Mouse (Mus musculus): ENCODE results near the gene Krtap11-1. TPM values are rescaled to one million over a fixed set of nuclear protein-coding genes. Genes with fewer than 3 reads are reported as not detected.
A peak's percentile ranks its signal among the peaks of the same experiment; 100 is the strongest.

Krtap11-1 gene
- polyA plus RNA-seq, 1 experiment from 2014 or later: not detected

DNA sequence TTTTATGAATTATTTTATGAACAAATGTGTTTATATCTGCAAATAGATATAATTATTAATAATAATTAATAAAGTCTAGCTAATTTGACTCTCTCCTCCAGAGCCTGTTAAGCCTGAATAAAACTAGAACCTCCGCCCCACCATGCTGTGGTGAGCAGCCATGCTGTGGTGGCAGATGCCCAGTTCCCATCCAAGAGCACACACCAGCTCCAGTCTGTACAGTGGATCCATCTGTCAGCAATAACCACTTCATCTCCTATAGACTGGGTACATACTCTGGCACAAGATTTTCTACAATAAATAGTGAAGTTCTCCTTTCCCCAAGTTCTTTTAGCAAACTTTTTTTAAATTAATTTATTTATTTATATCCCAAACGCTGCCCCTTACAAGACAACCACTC, 10.7 kb upstream of the Krtap11-1 start:
- Histone ChIP-seq H3K4me3 (ENCODE audit: low read depth, low read length) (no peak overlapping the region), H3K9ac (ENCODE audit: low read length) (no peak overlapping the region), H3K9me3 (ENCODE audit: control insufficient read depth, low read length) (no peaks in the 10 kb centered on the region), H3K36me3 (ENCODE audit: control insufficient read depth, insufficient read depth, low read length) (no peaks in the 10 kb centered on the region), H3K27ac (ENCODE audit: low read depth, low read length) (no peak overlapping the region), H3K4me2 (no peak overlapping the region), H3K27me3 (ENCODE audit: control insufficient read depth, insufficient read depth, low read length) (no peaks in the 10 kb centered on the region), H3K4me1 (ENCODE audit: control insufficient read depth, insufficient read depth, low read length) (no peaks in the 10 kb centered on the region)
- no peak for DNase-seq (ENCODE audit: low spot score, missing footprints)
- WGBS: 86% methylated on average over 2 of the region's 2 CpGs
- no peak for ATAC-seq (ENCODE audit: low FRiP score)

DNA sequence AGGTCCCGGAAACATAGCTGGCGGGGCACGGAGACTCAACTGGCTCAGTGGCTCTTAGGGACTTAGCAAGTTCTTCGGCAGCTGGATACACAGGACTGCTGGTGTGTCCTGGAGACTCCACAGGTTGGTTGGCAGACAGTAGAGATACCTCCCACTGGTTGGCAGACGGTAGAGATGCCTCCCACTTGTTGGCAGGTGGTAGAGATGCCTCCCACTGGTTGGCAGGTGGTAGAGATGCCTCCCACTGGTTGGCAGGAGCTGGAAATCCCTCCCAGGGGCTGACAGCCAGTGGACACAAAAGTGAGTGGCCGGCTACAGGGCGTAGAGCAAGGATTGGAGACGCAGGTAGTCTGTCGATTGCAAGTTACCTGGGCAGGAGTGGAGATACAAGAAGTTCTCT, 467 bp downstream of the Krtap11-1 start:
- Histone ChIP-seq H3K9ac (ENCODE audit: low read length) (no peak overlapping the region), H3K36me3 (ENCODE audit: control insufficient read depth, insufficient read depth, low read length) (no peaks in the 10 kb centered on the region), H3K9me3 (ENCODE audit: control insufficient read depth, low read length) (no peaks in the 10 kb centered on the region), H3K27ac (ENCODE audit: low read depth, low read length) (no peak overlapping the region), H3K4me1 (ENCODE audit: control insufficient read depth, insufficient read depth, low read length) (no peaks in the 10 kb centered on the region), H3K4me3 (ENCODE audit: low read depth, low read length) (no peak overlapping the region), H3K27me3 (ENCODE audit: control insufficient read depth, insufficient read depth, low read length) (no peaks in the 10 kb centered on the region), H3K4me2 (no peak overlapping the region)
- WGBS: 88% methylated on average over 9 of the region's 9 CpGs
- ATAC-seq (ENCODE audit: low FRiP score) (no peak), DNase-seq (ENCODE audit: low spot score, missing footprints) (no peak)

DNA sequence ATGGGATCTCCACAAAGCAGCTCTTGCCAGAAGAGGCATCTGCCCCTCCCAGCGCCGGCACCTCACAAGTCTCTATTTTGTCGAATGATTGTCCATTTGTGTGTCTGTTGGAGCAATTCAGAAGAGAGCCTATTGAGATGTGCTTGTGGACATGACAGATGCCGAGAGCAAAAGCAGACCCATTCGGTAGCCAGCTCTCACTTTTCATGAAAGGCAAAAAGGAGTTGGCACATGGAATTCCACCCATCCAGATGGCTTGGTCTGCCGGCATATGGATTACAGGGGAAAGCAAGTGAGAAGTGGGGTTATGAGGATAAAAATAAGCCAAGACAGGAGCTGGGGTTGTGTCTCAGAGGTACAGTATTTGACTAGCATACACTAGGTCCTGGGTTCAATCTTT, 1.8 kb downstream of the Krtap11-1 start:
- 88% methylated on average over 6 of the region's 6 CpGs for WGBS
- H3K4me1 ChIP-seq (ENCODE audit: control insufficient read depth, insufficient read depth, low read length): no peaks in the 10 kb centered on the region
- no peaks in the 10 kb centered on the region for H3K9me3 ChIP-seq (ENCODE audit: control insufficient read depth, low read length)
- no peak overlapping the region for H3K27ac ChIP-seq (ENCODE audit: low read depth, low read length)
- no peaks in the 10 kb centered on the region for H3K27me3 ChIP-seq (ENCODE audit: control insufficient read depth, insufficient read depth, low read length)
- no peak for ATAC-seq (ENCODE audit: low FRiP score)
- no peak overlapping the region for H3K9ac ChIP-seq (ENCODE audit: low read length)
- no peaks in the 10 kb centered on the region for H3K36me3 ChIP-seq (ENCODE audit: control insufficient read depth, insufficient read depth, low read length)
- no peak overlapping the region for H3K4me3 ChIP-seq (ENCODE audit: low read depth, low read length)
- no peak for DNase-seq (ENCODE audit: low spot score, missing footprints)
- no peak overlapping the region for H3K4me2 ChIP-seq

DNA sequence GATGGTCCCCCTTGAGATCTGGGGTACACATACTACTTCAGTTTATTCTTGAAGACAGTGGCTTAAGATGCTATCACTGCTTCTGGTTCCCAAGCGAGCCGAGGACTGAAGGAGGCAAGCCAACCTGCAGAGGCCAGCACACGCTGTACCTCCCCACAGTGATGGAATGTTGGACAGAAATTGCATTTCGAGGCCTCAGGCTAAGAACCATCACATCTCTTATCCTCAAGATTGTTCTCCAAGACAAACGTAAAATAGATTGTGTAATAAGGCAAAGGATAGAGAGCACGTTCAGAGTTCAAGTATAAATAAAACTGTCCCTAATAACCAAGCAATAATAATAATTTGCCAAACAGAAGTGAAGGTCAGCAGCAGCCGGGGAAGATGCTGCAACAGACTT, 2.8 kb downstream of the Krtap11-1 start:
- ATAC-seq (ENCODE audit: low FRiP score) (no peak), DNase-seq (ENCODE audit: low spot score, missing footprints) (no peak)
- H3K4me1 ChIP-seq (ENCODE audit: control insufficient read depth, insufficient read depth, low read length): no peaks in the 10 kb centered on the region
- H3K4me2 ChIP-seq: no peak overlapping the region
- no peak overlapping the region for H3K4me3 ChIP-seq (ENCODE audit: low read depth, low read length)
- H3K9me3 ChIP-seq (ENCODE audit: control insufficient read depth, low read length): no peaks in the 10 kb centered on the region
- WGBS: 86% methylated on average over 7 of the region's 7 CpGs
- H3K27me3 ChIP-seq (ENCODE audit: control insufficient read depth, insufficient read depth, low read length): no peaks in the 10 kb centered on the region
- H3K27ac ChIP-seq (ENCODE audit: low read depth, low read length): no peak overlapping the region
- H3K9ac ChIP-seq (ENCODE audit: low read length): no peak overlapping the region
- H3K36me3 ChIP-seq (ENCODE audit: control insufficient read depth, insufficient read depth, low read length): no peaks in the 10 kb centered on the region

DNA sequence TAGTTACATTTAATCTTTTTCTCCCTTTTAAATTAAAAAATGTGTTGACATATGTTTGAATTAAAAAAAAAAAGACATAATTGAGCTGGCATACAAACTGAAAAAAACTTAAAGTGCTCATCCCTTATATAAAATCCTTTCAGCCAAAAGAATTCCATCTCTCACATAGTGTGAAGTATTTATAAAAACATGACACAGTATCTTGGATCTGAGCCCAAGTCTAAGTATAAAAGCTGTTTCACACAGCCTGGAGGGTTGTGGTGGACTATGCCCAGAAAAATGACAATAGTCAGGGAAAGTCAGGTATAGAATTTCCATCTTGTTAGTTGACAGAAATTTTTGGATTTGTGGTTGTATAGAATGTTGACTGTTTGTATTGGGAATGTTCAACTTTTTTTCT, 20.7 kb downstream of the Krtap11-1 start:
- Histone ChIP-seq H3K27ac (ENCODE audit: low read depth, low read length) (no peak overlapping the region), H3K4me1 (ENCODE audit: control insufficient read depth, insufficient read depth, low read length) (no peaks in the 10 kb centered on the region), H3K4me2 (no peak overlapping the region), H3K36me3 (ENCODE audit: control insufficient read depth, insufficient read depth, low read length) (no peaks in the 10 kb centered on the region), H3K9ac (ENCODE audit: low read length) (no peak overlapping the region), H3K27me3 (ENCODE audit: control insufficient read depth, insufficient read depth, low read length) (no peaks in the 10 kb centered on the region), H3K9me3 (ENCODE audit: control insufficient read depth, low read length) (no peaks in the 10 kb centered on the region), H3K4me3 (ENCODE audit: low read depth, low read length) (no peak overlapping the region)
- ATAC-seq (ENCODE audit: low FRiP score) (no peak), DNase-seq (ENCODE audit: low spot score, missing footprints) (no peak)

DNA sequence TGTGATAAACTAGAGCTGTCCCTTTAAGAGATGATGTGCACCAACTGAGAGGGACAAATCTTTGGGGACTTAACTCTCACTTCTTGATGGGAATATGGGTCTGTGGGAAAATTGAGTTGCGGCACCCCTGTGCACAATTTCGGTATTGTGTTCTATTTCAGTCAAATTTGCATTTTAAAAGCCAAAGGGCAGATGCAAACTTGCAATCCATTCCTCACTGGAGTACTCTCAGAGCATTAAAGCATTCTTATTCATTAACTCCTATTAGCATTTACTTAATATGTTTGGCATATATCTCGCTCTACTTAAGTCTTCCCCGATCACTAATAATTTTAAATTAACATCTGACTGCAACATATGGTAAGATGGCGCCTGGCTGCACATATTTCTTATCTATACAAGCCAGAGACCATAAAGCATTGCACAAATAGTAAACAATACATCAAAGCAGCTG, 32.9 kb downstream of the Krtap11-1 start:
- Histone ChIP-seq H3K27me3 (ENCODE audit: control insufficient read depth, insufficient read depth, low read length) (no peaks in the 10 kb centered on the region), H3K27ac (ENCODE audit: low read depth, low read length) (no peak overlapping the region), H3K4me2 (no peak overlapping the region), H3K36me3 (ENCODE audit: control insufficient read depth, insufficient read depth, low read length) (no peaks in the 10 kb centered on the region), H3K9ac (ENCODE audit: low read length) (no peak overlapping the region), H3K4me1 (ENCODE audit: control insufficient read depth, insufficient read depth, low read length) (no peaks in the 10 kb centered on the region; the same call in 1 of the 2 replicates), H3K9me3 (ENCODE audit: control insufficient read depth, low read length) (no peaks in the 10 kb centered on the region), H3K4me3 (ENCODE audit: low read depth, low read length) (no peak overlapping the region)
- WGBS: 60% methylated on average over 5 of the region's 5 CpGs
- DNase-seq (ENCODE audit: low spot score, missing footprints) (no peak), ATAC-seq (ENCODE audit: low FRiP score) (peak; percentile 70)

DNA sequence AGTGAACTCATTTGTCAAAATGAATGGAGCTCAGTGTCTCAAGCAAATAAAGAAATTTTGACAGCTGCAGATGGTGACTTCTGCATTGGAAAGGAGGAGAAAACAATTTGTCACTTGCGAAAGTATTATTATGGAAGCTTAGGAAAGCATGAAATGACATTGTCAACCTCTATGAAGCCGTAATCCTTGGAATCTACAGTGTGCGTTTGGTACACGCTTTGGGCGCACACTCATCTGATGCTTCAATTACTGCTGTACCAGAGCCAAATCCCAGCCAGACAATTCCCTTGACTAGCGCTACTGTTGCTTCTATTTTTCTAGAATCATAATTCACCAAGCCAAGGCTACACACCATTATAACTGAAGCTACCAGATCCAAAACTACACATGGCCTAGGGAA, 33.6 kb downstream of the Krtap11-1 start:
- ATAC-seq (ENCODE audit: low FRiP score): no peak
- Histone ChIP-seq H3K27ac (ENCODE audit: low read depth, low read length) (no peak overlapping the region), H3K9ac (ENCODE audit: low read length) (no peak overlapping the region), H3K4me3 (ENCODE audit: low read depth, low read length) (no peak overlapping the region), H3K9me3 (ENCODE audit: control insufficient read depth, low read length) (no peaks in the 10 kb centered on the region), H3K27me3 (ENCODE audit: control insufficient read depth, insufficient read depth, low read length) (no peaks in the 10 kb centered on the region), H3K4me1 (ENCODE audit: control insufficient read depth, insufficient read depth, low read length) (no peaks in the 10 kb centered on the region; the same call in 1 of the 2 replicates), H3K36me3 (ENCODE audit: control insufficient read depth, insufficient read depth, low read length) (no peaks in the 10 kb centered on the region), H3K4me2 (no peak overlapping the region)
- 93% methylated on average over 6 of the region's 6 CpGs for WGBS
- DNase-seq (ENCODE audit: low spot score, missing footprints): no peak

DNA sequence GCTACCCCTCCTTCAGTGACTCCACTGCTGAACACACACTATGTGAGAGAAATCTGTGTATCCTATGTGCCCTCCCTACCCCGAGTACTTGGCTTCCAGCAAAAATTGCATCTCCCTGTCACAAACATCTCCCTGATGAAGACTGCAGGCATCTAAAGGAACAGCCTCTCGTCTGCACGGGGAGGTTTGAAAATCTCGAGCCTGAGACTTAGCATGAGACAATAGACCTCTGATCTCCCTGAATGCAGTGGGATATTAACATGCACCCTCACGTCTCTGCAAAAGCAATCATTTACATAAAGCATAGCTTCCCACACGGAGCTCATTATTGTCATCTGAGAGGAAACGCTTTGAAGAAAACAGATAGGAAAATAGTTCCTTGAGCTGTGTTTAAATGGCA, 40.4 kb downstream of the Krtap11-1 start:
- ATAC-seq (ENCODE audit: low FRiP score): peak; percentile 87

DNA sequence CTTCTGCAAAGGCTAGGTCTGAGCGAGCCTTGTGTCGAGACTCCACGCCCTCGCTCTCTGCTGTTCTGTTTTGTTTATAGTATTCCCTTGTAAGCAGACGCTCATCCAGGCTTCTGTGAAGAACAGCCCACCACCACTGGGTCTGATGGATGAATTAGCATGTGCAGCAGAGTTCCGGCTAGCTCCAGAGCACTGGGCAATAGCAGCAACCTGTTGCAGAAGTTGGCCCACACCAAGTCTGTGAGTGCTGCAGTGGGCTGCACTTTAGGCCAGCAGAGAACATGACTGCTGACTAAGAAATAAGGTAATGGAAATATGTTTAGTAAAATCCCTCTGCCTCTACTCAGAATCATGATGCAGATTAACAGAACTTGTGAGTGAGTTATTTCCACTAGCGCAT, 41.1 kb downstream of the Krtap11-1 start:
- ATAC-seq (ENCODE audit: low FRiP score) (peak; percentile 70), DNase-seq (ENCODE audit: low spot score, missing footprints) (peak; percentile 90)
- Histone ChIP-seq H3K9me3 (ENCODE audit: control insufficient read depth, low read length) (no peaks in the 10 kb centered on the region), H3K9ac (ENCODE audit: low read length) (no peak overlapping the region; the same call in 1 of the 2 replicates), H3K4me3 (ENCODE audit: low read depth, low read length) (no peak overlapping the region), H3K36me3 (ENCODE audit: control insufficient read depth, insufficient read depth, low read length) (no peaks in the 10 kb centered on the region), H3K4me2 (no peak overlapping the region), H3K4me1 (ENCODE audit: control insufficient read depth, insufficient read depth, low read length) (peaks cover 21% of the 10 kb centered on the region), H3K27ac (ENCODE audit: low read depth, low read length) (peak overlapping the region; percentile 80), H3K27me3 (ENCODE audit: control insufficient read depth, insufficient read depth, low read length) (no peaks in the 10 kb centered on the region)
- WGBS: 58% methylated on average over 7 of the region's 7 CpGs

More for the DNA sequence above, 40.4 kb downstream of the Krtap11-1 start:
- Histone ChIP-seq H3K27me3 (ENCODE audit: control insufficient read depth, insufficient read depth, low read length) (no peaks in the 10 kb centered on the region), H3K9me3 (ENCODE audit: control insufficient read depth, low read length) (no peaks in the 10 kb centered on the region), H3K4me1 (ENCODE audit: control insufficient read depth, insufficient read depth, low read length) (peaks cover 21% of the 10 kb centered on the region), H3K27ac (ENCODE audit: low read depth, low read length) (peak overlapping the region; percentile 80), H3K36me3 (ENCODE audit: control insufficient read depth, insufficient read depth, low read length) (no peaks in the 10 kb centered on the region), H3K9ac (ENCODE audit: low read length) (no peak overlapping the region; the same call in 1 of the 2 replicates), H3K4me3 (ENCODE audit: low read depth, low read length) (no peak overlapping the region), H3K4me2 (peak overlapping the region; percentile 3; the same call in 1 of the 2 replicates)
- 13% methylated on average over 7 of the region's 7 CpGs for WGBS
- peak; percentile 87 for DNase-seq (ENCODE audit: low spot score, missing footprints)
